Mouse (Mus musculus): ENCODE results near the gene Olfr353. TPM values are rescaled to one million over a fixed set of nuclear protein-coding genes. Genes with fewer than 3 reads are reported as not detected.

Olfr353 gene
- not detected for total RNA-seq (2022)

DNA sequence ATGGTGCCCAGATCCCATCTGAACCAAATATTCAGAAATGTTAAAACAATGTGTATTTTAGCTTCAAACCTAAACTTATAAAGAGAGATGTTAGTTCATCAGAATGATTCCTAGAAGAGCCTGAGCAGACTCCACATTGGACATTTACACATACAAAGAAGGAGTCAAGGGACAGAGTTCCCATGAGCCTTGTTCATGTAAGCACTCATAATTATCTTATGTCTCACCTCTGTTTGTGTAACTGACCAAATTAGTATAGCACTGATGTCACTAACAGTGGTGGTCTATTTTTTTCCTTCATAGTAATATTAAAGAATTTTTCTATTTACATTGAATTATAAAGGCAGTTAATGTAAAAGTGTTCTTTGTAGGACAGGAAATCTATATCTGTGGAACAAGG is at the start of gene Olfr353:
Gene Olfr353 (minus strand): TSS at position 101 of the 400 bp plus-strand sequence.
- no peak for DNase-seq (ENCODE audit: low spot score in 2 of 2)

DNA sequence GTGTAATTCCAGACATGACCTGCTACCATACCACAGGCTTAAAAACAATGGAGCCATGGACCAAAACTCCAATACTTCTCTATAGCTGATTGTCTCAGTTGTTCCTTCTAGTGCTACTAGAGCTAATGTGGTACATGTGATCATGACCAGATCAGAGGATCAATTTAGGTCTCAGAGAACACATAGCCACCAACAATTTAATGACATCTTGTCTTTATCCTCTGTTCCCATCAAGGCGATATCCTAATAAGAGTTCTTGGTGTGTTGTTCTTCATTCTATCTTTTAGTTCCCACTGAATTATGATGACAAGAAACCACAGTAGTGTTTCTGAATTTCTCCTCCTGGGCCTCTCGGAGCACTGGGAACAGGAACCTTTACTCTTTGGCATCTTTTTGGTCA is 44.1 kb upstream of the Olfr353 start, which contains the start of gene Olfr356:
Gene Olfr356 (plus strand): TSS at position 301 of the 400 bp plus-strand sequence.
- DNase-seq (ENCODE audit: low spot score in 2 of 2) = no peak

DNA sequence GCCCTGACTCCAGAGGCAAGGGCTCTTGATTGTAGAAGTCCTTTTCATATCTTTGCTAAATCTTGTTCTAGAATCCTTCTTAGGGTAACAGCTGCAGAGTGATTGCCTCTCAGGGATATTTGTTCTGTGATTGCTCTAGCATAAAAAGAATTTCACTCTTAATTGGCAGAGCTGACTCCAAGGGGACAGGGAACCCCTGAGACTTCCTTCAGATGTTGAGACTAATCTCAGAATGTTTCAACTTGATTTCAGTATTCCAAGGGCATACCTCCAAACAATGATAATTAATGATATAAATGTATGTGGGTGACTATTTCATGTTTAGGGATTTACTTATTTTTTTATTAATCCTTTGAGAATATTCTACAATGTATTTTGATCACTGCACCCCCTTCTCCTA is 36.1 kb upstream of the Olfr353 start, which contains the start of gene Olfr355:
Gene Olfr355 (minus strand): TSS at position 101 of the 400 bp plus-strand sequence.
- no peak for DNase-seq (ENCODE audit: low spot score in 2 of 2)

DNA sequence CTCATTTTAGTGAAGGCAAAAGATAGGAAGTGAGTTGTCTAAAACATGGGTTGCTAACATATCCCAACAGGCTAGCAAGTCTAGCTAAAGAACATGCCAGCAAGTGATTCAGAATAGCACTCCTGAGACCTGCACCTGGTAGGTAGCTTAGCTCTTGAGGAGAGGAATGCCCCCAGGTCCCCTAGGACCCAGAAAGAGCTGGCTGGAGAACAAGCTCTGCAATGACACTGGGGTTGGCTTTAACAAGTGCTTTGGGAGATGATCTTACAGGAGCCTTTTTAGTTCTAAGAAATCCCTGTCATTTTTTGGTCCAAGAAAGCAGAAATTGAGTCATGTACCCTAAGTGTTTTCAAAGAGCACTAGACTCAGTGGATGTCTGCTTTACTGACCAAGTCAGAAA is 12.6 kb upstream of the Olfr353 start, which contains the start of gene Olfr354:
Gene Olfr354 (plus strand): TSS at position 301 of the 400 bp plus-strand sequence.
- DNase-seq (ENCODE audit: low spot score in 2 of 2) = no peak

DNA sequence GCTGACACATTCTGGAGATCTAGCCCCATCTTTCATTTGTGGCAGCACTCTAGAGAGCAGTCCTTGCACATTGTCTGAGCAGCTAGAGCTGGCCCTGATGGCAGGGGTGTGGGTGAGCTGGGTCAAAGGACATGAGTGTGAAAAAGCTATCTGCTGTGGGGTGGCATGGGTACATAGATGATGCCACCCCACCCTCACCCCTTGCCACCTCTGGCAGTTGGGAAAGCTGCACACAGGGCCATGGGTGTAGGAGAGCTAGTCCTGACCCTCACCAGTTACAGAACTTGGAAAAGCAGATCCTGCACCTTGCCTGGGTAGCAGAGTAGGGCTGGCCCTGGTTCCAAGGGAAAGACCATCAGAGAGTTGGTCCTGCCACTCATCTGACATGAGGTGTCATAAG is 4.4 kb upstream of the Olfr353 start:
- DNase-seq (ENCODE audit: low spot score in 2 of 2) = no peak

DNA sequence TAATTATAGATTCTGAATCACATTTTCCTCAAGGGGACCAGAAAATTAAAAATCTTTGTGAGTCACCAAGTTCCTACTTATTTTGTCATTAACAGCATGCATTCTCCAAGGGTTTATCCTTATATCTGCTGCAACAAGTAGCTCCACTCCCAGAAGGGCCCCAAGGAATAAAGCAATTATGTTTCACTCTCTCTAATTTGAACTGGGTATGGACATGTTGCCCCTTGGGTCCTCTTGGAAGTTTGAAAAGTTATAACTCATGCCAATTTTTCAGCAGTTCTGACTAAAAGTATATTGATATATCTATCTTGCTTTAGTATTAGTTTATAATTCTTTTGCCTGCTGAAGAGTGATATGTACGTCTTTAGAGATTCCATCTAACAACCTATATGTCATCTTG is 24.6 kb downstream of the Olfr353 start, which contains the start of gene Olfr352:
Gene Olfr352 (plus strand): TSS at position 301 of the 400 bp plus-strand sequence.
- no peak for DNase-seq (ENCODE audit: low spot score in 2 of 2)

DNA sequence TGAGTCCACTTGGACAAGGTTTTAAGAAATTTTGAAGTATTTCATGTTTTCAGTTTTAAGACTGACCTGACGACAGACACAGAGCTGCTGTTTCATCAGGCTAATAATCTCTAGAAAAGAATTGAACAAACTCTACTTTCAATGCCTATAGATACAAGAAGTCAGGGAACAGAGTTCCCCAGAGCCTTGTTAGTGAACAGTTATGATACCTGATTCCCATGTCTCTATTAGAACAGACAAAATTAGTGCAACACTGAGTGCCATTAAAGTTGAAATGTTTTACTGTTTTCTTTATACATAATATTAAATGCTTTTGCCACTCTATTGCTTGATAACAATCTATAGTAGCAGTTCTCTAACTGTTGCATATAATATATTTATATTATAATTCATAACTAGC is 30.2 kb downstream of the Olfr353 start, which contains the start of gene Olfr351:
Gene Olfr351 (minus strand): TSS at position 101 of the 400 bp plus-strand sequence.
- no peak for DNase-seq (ENCODE audit: low spot score in 2 of 2)

DNA sequence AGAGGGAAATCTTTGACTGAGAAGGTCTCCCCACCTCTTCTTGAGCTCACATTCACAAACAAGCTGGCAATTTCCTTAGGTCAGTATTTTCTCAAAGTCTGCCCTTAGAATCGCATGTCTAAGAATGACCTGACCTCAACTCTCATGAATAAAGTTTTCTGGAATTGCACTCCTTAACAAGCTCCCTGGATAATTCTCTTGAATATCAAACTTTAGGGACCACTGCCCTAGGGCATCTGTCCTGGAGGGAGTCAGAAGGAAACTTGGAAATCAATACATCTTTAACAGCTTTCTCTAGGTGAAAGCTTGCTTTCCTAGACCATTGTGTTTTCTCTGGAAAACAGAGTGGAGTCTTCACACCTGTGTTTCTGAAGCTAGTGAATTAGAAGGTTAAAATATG is 46.7 kb downstream of the Olfr353 start, which contains the start of gene Olfr350:
Gene Olfr350 (plus strand): TSS at position 301 of the 400 bp plus-strand sequence.
- no peak for DNase-seq (ENCODE audit: low spot score in 2 of 2)

Other genes with a start within 250 kb of the Olfr353 start
- not detected for gene Olfr346, start 207.1 kb downstream of the Olfr353 start, total RNA-seq (2022)
- not detected for gene Olfr347, start 161.0 kb downstream of the Olfr353 start, total RNA-seq (2022)
- gene Olfr348, start 108.7 kb downstream of the Olfr353 start, total RNA-seq (2022) = not detected
- not detected for gene Olfr50, start 102.4 kb downstream of the Olfr353 start, total RNA-seq (2022)
- gene Olfr3, start 75.9 kb downstream of the Olfr353 start, total RNA-seq (2022) = not detected
- gene Olfr350, start 46.6 kb downstream of the Olfr353 start, total RNA-seq (2022) = not detected
- not detected for gene Olfr351, start 30.3 kb downstream of the Olfr353 start, total RNA-seq (2022)
- not detected for gene Olfr352, start 24.5 kb downstream of the Olfr353 start, total RNA-seq (2022)
- gene Olfr354, start 12.7 kb upstream of the Olfr353 start, total RNA-seq (2022) = not detected
- gene Olfr355, start 36.0 kb upstream of the Olfr353 start, total RNA-seq (2022) = not detected
- not detected for gene Olfr356, start 44.2 kb upstream of the Olfr353 start, total RNA-seq (2022)
- not detected for gene Olfr357, start 100.9 kb upstream of the Olfr353 start, total RNA-seq (2022)
- gene Olfr358, start 116.4 kb upstream of the Olfr353 start, total RNA-seq (2022) = not detected
- not detected for gene Olfr360, start 172.8 kb upstream of the Olfr353 start, total RNA-seq (2022)
- gene Olfr361, start 196.4 kb upstream of the Olfr353 start, total RNA-seq (2022) = not detected
- not detected for gene Olfr362, start 225.0 kb upstream of the Olfr353 start, total RNA-seq (2022)
- gene Olfr364-ps1, start 246.4 kb upstream of the Olfr353 start, total RNA-seq (2022) = not detected